Mouse (Mus musculus) T-cell, adult 2 months (primary cell): ENCODE results near the gene Cmklr1.

Experiments used
- DNase-seq: peaks from one replicate; pipeline ENCODE4 v3.0.0; 2022; ENCODE audit warnings: low spot score

Cmklr1 gene

DNA sequence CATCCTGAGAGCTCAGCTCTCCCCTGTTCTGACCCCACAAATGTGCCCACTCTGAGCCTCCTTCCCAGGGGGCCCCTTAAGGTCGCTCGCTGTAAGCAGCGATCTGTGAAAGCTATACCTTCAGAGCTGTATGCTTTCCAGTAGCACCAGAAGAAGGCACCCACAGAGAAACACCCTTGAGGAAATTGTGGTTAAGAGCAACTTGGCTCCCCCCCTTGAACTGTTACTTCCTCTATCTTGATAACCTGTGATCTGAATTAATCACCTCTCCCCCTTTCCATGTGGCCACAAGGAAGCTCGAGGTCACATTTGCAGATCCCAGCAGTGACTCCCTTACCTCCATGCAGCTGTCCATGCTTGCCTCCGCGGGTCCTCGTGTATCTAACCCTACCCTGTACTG, 29.2 kb downstream of the Cmklr1 start:
- DNase-seq = peak; percentile 9

DNA sequence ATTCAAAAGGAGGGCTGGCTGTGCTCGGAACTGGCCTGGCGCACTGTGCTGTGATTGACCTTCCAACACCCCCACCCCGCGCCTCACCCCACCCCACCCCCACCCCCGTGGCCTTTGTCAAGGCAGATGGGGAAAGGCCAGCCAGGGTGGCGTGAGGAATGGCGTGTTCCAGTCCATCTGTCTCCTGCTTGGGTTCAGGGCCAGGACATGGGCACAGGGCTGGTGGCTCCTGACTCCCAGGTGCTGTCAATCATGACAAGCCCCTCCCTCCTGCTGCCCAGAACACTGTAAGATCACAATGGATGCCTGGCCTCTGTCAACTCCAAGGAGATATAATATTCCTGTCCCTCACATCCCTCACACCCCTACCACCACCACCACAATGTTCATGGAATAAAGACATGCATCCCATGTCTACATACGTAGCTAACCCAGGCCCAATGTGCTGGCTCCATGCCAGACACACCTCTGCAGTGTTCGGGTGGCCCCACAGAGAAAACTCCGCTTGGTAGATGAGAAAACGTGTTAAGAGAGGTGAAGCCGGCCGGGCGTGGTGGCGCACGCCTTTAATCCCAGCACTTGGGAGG, 30.0 kb downstream of the Cmklr1 start:
- DNase-seq = no peak

DNA sequence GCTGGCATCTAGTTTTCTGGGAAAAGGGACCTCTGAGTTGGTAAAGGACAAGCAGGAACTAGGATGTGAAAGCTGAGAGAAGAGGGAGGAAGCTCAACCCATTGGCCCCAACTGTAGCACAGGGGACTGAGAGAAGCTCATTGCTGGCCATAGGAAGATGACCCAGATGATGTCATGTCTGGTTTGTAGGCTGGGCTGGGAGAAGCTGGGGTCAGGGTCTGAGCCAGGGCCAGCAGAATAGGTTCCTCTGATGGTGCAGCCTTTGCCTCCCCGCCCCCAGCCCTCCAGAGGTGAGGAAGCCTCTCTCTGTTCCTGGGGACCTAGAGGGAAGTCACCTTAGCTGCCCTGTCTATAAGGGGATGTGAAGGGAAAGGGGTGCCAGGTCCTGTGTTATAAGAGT, 31.1 kb downstream of the Cmklr1 start:
- no peak for DNase-seq

DNA sequence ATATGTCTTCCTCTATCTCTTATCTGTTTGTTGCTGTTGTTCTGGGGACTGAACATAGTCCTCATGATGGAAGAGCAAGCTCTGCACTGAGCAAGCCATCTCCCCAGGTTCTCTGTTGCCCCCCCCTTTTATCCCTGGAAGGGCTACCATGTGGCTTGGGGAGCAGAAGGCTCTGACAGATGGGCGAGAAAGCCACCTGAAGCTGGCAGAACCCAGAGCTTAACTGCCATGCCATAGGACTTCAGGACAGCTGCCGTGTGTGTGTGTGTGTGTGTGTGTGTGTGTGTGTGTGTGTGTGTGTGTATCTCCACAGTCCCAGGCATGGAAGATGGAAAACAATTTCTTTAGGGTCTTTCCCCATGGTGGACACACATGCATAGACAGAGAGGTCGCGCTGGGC, 31.5 kb downstream of the Cmklr1 start:
- DNase-seq = no peak

DNA sequence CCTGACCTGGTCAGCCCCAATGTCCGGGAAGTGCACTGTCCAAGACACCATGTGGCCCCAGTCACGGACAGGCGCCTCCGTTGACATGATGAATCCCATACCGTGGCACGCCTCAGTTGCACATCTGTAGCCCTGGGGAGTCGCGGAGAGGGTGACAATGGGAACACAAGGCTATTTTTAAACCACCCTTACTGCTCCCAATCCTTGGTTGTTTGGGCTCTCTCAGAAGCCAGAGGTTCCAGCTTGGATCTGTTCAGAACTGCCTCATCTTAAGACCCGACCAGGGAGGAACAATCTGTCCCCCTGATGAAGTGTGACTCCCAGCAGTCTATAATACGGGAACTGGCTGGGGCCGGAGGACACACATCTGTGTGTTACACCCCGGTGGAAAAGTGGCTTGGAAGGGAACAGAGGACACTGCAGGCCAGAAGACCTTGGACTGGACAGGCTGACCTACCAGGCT, 38.4 kb downstream of the Cmklr1 start:
- DNase-seq = no peak

DNA sequence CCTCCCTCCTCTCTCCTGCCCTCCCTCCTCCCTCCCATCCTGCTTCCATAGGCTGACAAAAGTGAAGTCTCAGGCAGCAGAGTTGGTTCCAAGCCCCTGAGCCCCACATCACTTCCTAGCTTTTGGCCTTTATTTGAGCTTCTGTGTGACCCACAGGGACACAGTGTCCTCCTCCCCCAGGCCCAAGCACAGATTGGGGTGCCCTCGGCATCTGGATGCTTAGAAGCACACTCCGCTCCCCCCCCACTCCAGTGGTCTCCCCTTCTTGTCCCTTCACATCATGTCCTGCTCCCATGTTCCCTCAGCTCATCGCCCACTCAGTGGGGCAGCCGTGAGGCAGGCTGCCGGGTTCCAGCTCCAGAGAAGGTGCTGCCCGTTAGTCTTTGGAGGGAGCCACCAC, 39.1 kb downstream of the Cmklr1 start:
- DNase-seq = no peak

DNA sequence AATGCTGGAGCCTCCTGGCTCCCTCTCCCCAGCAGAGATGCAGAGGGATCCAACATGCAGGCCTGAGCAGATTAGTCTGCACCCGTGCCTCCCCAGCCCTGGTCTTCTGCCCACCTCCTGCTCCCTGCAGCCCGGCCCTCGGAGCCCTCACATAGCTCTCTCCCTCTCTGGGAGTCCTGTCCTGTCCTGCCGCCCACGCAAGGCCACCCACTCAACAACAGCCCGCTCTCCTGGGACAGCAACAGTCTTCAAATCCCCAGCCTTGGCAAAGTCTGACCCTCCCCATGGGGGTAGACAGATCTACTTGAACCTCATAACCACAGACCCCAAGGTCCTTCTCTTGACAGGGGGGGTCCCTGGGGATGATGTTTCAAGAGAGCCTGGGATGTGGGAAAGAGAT, 39.7 kb downstream of the Cmklr1 start:
- no peak for DNase-seq

DNA sequence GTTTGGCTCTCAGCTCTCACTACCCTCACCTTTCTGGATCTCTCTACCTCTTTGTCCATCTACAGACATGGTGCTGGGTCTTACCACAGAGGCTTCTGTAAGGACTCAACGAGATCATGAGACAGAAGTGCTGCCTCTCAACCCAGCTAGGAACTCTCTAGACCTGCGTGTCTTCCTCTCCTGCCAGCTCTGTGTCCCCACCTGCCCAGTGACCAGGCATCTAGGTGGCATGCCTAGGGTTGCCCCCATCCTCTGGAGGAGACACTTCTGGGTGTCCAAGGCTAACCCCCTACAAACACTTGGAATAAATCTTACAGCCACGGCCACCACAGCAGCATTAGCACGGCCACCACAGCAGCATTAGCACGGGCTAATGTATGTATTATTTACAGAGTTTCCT, 40.3 kb downstream of the Cmklr1 start:
- no peak for DNase-seq

DNA sequence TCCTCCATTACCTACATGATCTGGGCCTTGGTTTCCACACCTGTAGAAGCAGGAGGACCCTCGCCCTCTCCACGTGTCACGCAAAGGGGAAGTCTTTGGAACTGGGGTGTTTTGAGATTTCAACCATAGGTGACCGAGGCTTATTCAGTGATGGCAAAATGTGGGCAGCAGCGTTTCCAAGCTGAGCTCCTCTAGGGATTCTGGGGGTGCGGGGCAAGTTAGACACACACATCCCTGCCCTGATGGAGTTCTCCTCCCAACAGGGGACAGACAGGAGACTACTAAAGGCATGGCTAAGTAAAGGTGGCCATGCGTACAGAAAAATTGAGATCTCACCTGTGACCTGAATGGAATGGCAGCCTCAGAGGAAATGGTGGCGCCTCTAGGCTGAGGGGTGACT, 41.7 kb downstream of the Cmklr1 start:
- no peak for DNase-seq

DNA sequence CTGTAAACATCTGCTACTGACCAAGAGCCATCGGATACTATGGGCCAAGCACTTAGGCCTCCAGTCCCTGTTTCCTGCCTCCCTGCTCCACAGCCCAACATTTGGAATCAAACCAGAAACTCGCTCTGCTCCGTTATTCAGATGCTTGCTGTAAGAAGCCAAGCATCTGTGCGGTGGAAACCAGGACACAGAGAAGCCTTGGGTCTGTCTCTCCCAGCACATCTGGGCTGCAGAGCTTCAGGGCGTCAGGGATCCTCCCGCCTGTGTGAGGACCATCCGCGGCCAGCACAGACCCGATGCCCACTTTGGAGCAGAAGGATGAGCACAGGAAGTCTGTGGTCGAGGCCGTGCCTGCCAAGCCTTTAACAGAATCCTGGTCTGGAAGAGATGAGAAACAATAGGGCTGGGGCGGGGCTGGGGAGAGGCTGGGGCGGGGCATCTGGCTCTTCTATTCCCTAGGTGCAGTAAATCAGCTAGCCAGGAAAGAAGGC, 42.2 kb downstream of the Cmklr1 start:
- DNase-seq = no peak

DNA sequence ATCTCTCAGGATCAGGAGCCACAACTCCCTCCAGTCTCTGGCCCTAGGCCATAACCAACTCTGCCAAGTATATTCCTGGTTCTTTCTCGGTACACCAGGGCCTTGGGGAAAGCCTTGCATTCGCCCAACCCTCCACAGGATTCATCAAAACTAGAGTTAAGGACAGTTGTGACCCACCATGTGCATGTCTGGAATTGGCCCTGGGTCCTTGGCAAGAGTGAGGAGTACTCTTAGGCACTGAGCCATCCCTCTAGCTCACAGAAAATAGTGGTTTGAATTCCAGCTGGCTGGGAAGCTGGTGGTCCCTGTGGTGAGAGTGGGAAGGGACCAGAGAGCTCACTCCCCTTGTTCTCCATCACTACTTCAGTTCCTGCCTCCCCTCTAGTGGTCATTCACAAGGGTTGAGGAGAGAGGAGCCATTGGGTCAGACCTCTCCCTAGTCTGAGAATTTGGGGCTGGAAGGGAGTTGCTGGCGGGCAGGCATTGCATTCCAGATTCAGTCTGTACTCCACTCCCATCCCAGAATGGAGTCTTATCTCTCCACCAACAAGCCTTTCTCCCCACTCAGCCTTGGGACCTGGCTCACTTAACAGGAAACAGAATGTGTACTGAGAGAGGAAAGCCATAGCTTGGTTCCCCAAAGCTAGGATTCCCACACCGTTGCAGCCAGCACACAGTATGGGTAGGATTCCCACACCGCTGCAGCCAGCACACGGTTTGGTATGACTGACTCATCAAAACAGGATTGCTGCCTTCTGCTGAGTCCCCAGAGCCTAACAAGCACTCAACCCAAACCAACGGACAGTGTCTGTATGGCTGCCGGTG, 43.1 kb downstream of the Cmklr1 start:
- no peak for DNase-seq

DNA sequence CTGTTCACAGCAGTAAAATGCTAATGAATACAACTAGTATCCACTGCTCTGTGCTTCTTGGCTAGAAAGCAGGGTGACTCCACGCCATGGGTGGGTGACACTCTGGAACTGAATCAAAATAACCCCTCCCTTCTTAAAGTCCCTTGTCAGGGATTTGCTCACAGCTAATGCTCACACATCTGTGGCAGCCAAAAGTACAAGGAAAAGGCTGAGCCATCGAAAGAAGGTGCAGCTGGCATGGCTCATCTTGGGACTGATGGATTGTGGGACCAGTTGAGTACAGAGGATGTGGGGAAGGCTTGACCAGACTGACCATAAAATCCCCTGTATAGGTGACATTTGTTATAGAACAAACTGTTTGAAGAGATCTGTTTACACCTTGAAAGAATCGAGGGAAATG, 44.1 kb downstream of the Cmklr1 start:
- DNase-seq = no peak

DNA sequence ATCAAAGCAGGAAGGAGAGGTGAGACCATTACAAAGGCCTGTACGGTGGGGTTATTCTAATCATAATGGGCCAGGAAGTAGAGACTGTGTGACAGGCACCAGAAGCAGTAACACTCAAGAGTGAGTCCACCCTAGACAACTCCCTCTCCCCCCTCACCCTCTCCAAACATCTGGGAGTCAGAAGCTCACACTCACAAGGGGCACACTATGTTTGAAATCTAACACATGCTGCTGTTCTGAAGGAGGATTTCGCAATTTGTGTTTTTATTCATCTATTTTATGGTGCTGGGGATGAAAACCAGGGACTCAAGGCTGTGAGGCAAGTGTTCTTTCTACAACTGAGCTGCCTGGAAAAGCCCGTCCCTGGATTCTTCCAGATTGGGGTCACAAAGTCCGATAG, 45.5 kb downstream of the Cmklr1 start:
- no peak for DNase-seq

DNA sequence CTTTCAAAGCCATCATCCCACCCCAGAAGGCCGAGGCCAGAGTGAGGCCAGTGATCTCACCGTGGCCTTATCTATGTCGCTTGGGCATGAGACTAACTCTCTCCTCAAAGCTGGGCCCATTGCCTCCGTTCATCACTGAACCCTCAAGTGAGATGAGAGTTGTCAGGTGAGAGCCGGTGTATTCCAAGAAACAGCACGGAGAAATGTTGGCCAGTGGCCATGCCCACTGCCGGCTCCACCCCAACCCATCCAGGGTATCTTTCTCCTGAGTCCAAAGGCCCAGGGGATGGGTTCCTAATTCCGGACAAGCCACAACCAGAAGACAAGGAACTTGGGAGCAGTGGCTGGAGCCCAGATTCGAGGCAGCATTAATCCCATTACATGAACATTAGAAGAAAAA, 46.8 kb downstream of the Cmklr1 start:
- no peak for DNase-seq

DNA sequence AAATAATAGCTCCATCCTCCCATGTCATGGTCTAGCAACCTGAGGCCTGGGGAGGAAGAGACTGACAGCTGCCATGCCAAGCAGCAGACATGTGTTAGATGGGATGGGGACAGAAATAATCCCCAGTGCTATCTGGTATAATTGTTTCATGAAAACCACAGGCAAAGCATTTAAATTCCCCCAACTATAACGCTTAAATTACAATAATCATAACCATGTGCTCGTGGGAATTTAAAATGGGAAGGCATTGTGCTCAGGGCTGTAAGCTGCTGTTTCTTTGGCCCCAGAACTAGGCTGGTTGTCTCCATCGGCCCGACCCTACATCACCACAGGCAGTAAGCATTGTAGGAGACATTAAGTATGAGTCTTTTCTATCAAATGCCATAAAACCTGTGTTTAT, 49.4 kb downstream of the Cmklr1 start:
- no peak for DNase-seq

DNA sequence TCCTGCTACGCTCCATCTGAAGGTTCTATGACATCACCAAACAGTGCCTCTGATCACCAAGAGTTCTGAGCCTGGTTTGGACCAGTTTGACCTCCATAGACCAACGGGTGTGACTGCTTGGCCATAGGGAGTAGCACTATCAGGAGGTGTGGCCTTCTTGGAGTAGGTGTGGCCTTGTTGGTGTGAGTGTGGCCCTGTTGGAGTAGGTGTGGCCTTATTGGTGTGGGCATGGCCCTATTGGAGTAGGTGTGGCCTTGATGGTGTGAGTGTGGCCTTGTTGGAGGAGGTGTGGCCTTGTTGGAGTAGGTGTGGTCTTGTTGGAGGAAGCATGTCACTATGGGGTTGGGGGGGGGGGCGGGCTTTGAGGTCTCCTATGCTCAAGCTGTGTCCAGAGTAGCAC, 50.0 kb downstream of the Cmklr1 start:
- DNase-seq = no peak

DNA sequence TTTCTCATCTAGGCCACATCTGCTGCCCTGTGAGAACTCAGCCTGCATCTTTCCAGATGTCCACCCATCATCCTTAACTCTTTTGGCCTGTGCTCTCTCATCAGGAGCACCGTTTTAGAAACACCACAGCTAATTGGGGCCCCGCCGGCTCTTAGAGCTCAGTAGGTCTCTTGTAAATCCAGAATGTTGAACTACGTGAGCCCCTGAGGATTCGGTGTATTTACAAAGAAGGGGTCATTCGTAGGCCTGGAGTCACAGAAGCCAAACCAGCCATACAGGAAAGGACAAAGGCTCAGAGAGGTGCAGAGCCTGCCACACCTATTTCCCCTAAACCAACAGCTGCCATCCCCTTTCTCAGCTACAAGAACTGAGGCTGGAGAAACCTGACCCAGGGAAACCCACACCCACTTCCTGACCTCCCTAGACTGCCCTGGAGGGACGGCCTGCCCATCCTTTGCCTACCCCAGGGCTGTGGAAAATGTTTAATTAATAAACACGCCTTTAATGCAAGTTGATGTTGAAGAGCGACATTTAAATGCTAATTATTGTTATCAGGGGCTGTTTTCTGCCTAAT, 53.4 kb downstream of the Cmklr1 start:
- no peak for DNase-seq

DNA sequence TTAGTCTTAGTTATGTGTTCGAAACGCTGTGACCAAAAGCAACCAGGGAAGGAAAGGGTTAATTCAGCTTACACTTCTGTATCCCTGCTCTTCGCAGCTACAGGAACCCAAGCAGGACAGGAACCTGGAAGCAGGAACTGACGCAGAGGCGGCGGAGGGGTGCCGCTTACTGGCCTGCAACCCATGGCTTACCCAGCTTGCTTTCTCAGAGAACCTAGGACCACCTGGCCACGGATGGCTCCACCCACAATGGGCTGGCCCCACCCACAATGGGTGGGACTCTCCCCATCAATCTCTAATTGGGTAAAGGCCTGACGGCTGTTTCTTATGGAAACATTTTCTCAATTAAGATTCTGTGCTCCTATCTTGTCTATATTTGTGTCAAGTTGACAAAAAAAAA, 54.0 kb downstream of the Cmklr1 start:
- no peak for DNase-seq

DNA sequence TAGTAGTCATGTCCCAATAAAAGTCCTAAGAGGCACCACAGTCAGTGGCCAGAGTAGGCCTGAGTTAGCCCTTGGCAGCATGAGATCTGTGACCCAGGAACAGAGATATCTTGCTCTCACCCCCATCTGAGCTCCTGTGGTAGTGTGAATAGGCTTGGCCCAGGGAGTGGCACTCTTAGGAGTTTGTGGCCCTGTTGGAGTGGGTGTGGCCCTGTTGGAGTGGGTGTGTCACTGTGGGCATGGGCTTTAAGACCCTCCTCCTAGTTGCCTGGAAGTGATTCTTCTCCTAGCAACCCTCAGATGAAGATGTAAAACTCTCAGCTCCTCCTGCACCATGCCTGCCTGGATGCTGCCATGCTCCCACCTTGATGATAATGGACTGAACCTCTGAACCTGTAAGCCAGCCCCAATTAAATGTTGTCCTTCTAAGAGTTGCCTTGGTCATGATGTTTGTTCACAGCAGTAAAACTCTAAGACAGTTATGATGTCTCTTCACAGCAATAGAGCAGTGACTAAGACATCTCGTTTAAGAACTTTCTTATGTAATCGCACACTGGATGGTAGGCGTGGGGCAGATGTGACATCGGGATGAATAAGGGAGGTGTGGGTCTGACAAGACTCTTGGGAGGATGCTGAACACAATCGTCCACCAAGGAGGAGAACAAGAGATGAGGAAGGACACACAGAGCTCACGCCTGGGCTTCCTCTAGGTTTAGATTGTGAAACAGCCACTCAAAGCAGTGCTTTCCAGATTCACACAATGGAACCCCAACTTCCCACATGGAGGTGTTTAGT, 56.1 kb downstream of the Cmklr1 start:
- DNase-seq = no peak

DNA sequence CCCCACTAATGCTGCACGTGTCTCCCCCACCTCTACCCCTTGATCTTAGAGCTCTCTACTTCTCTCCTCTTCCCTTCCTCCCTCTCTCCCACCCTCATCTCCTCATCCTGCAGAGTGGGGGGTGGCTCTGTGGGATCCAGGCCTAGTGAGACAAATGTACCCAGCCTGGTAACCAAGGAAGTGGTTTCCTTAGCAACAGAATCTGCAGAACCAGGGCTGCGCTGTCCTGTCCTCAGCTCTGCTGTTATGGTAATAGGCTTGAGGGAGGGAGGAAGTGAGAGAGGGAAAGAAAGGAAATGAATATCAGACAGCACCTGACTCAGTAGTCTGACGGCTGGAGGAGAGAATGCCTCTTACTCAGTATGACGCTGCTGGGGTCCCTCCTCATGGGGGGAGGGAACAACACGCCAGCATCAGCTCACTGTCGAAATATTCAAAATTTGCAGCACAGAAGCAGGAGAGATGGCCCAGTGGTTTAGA, 58.4 kb downstream of the Cmklr1 start:
- no peak for DNase-seq

DNA sequence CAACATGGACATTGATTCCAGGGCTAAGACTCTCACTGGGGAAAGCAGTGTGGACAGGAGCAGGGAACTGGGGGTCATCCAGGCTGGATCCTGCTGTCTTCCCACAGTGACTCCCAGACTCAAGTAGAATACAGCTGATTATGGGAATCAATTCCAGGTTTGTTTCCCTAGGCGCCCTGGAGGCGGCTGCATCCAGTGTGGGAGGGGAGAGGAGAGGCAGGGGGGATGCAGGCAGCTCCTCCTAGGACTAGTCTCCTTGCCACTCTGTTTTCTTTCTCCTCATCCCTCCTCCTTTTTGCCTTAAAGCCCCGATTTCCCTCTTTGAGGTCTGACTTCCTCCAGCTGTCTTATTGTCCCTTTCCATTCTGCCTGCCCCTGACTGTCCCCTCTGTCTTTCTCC, 59.1 kb downstream of the Cmklr1 start:
- no peak for DNase-seq

DNA sequence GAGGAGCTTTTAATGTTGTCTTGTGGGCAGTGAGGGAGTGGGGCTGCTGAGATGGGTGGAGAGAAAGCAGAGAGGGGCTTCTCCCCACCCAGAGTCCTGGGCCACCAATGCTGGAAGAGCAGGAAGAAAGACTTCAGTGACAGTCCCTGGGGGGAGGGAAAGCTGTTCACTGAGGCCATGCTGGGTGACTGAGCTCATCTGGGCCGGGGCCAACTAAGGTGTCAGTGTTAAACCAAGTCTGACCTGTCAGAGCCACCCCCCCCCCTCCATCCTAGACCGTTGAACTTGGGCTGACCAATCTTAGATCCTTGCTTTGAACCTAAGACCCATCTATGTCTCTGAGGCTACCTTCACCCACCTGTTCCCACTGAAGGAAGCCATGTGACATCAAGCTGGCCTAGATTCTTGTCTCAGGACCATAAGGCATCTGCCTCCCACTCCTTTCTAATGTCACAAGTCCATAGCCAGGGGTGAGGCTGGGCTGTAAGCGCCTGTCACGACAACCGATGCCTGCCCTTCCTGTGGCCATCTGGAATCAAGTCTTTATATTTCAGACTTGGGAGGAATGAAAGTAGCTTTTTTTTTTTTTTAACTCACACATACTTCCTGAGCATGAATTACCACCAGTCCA, 60.1 kb downstream of the Cmklr1 start:
- DNase-seq = no peak
